Mouse (Mus musculus): ENCODE results near the gene Sytl3.

The Sytl3 gene

DNA sequence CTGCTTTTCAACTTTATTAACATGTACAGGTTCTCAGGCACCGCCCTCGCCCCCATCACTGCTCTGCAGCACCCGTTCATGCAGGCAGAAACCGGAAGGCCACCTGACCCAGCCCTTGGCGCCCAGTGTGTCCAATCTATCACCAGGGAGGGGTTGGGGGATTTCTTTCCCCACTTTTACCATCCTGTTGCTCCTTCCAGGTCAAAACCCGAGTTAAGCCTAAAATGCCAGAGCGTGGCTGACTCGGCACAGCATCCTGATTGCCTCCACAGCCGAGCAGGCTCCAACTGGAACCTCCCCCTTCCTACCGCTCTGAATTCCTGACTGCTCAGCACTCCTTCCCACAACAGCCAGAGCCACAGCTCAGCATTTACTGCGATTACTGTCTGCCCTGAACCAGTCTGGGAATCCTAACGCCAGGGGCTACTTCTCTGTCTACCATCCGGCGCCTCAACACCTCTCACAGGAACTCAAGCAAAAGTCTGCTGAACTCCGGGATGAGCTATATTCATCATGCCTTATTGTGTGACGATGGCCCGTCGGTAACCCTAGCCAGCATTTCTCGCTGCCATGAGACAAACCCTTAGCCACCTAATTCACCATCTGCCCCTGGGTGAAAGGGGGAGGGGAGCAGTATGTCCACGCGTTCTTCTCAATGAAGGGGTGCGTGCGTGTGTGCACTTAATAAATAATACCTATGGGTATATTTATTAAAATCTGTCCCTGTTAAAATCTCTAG lies 120.0 kb downstream of the Sytl3 start:
- WGBS = 6% methylated on average over 23 of the region's 23 CpGs

DNA sequence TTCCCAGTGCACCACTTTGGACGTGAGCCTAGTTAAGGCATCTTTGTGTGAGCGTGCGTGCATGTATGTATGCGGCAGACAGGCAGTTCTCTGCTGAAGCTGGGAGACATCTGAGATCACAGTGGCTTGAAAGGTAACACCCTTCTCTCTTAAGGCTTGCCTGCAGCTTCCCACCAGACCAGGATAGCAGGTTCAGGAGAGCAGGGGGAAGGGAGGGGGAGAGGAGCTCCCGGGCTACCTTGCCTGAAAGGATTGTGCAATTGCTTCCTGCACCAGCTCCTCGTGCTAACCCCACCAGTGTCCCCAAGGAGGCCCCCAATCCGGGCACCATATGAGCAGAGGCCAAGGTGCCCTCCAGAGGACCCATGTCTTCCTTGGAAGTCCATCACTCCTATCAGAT lies 120.7 kb downstream of the Sytl3 start:
- WGBS = 47% methylated on average over 7 of the region's 7 CpGs

DNA sequence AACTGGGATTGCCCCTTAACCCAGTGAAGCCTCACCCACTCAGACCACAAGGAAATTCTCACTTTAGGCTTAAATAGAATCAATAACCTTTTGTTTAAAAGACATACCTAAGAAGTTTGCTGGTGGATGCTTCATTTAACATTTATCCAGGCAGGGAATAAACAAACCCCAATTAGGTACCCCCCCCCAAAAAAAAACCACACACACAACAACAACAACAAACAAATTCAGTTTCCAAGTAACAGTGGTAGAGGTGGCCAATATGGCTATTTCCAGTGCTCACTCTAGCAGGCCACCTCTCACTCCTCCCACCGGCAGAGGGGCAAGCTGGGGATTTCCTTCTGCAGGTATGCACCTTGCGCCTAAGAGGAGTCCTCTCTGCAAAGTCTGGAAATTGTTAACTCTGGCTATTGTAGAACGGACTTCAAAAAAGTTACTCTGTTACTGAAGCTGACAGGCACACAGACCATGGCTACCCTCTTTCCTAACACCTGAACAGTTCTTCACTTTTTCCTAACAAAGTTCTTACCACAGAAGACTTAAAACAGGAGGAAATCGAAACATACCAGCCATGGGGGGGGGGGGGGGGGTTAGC lies 121.7 kb downstream of the Sytl3 start:
- 61% methylated on average over 4 of the region's 4 CpGs for WGBS

DNA sequence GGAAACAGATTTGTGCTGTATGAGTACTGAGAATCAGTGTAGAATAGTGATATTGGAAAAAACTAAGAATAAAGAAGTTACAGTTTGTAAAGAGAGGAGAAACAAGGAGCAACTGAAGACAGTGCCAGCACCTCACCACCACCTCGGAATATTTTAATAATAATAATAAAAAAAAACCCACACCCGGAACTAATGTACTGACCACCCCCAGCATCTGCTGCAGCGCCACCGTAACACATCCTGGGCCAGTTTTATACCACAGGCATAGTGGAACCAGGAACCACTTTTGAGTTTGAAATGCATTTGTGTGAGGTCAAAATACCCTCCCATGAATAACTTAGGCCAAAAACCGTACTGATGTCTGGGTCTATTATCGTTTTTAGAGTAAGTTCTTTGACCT lies 122.4 kb downstream of the Sytl3 start:
- 49% methylated on average over 6 of the region's 6 CpGs for WGBS

DNA sequence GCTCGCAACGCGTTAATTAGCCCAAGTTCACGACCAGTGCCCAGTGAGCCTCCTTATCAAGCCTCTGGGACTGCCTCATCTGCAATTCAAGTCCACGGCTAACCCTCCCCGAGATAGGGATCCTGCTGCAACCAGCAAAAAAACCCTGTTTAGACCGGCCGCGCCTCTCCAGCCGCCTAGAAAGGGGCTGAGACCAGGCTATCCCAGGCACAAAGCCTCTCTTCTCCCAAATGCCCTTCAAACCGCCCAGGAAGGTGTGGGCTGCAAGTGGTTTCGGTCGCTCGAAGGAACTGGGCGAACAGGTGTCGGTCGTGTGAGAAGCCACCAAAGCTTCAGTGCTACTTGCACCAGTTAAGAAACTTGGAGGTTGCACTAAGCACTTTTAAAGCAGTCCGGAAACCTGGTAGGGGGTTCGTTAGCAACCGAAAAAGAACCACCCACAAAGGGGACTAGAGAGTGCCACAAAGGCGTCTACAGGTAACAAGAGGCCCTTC lies 123.2 kb downstream of the Sytl3 start:
- 3% methylated on average over 21 of the region's 21 CpGs for WGBS

DNA sequence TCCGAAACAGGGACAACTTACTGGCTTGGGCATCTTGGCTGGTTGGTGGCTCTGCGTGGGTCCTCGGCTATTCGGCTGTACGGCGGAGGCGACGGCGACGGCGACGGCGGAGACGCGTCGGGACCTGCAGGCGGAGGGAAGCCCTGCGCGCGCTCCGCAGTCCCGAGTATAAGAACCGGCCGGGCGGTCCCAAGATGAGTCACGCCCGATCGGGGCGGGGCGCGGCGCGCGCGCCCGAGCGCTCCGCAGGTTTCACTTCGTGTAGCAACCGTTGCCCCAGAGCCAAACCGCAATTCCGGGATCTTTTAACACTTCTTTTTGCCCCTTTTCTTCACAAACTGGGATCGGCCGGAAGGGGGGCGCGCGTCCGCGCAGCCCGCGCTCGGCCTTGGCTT lies 123.7 kb downstream of the Sytl3 start, which contains the start of gene Ezr:
TSS of gene Ezr (minus strand) at position 174 of the 395 bp plus-strand sequence.
- under 1% methylated on average over 52 of the region's 52 CpGs for whole genome bisulfite sequencing

DNA sequence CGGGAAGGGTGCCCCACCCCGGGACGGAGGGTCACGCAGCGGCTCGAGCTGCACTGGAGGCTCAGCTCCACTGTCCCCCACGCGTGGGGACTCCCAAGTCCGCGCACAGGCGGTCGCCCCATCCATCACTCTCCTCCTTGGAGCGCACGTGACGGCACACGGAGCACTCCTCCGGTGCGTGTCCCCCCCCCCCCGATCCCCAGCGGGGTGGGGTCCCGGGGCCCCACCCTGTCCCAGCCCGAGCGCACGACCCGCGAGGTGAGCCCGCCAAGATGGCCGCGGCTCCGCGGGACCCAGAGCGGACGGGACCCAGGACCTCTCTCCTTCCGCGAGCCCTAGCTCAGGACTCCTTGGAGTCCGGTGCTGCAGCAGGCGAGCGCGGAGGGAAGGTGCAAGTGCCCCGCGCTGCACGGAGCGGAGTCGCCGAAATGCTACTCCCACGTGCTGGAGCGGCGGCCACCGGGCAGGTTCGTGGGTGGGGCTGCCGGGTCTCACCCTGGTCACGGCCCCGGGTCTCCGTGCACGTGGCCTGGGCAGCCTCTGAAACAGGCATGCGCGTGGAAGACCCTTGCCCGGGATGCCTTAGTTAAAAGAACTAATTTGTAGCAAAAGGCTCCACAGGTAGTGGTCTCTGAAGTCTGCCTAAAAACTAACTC lies 124.2 kb downstream of the Sytl3 start:
- under 1% methylated on average over 58 of the region's 58 CpGs for WGBS

DNA sequence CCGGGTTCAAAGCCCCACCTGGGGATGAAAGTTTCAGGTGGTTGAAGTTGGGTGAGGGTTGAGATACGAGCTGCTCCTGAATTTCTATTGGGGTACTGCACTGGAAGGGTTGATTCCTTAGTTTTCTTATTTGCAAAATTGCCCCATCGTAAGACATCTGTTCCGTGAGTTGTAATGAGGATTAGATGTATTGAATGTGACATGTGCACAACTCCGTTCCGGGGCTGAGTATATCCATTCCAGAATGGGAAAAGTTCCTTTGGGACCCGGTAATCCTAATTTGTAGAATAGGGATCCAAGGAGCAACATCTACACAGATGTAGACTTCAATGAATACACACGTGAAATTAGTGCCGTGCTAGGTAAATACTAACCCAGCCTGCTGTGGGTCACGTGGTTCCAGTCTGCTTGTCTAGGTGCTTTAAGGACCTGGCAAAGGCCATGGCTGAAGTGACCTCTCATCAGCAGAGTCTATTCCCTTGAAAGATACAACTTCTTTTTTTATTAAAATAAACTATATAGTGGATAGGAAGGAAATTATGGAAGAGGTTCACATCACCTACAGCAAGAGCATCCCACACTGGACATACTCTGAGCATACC lies 125.0 kb downstream of the Sytl3 start:
- 68% methylated on average over 10 of the region's 10 CpGs for WGBS

DNA sequence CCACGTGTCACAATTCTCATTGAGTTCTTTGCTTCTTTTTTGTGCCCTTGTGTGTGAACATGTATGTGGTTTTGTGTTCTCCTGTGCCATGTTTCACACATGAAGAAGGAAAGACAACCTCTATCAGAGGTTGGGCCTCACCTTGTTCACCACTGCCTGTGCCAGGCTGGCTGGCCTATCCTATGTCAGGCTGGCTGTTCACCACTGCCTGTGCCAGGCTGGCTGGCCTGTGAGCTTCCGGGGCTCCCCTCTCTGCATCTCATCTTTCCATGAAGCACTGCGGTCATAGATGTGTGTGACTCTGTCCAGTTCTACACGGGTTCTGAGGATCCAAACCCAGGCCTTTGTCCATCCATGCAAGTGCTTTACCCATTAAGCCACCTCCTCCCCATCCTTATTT lies 128.3 kb downstream of the Sytl3 start:
- WGBS = 92% methylated on average over 4 of the region's 4 CpGs
